Mouse (Mus musculus) G1E (cell line): ENCODE results near the gene Lrba. TPM values are rescaled to one million over a fixed set of nuclear protein-coding genes. Genes with fewer than 3 reads are reported as not detected.

ENCODE experiments used
- ATAC-seq: 2 replicates; pipeline ENCODE4 v1.8.0; 2016; ENCODE audit warnings: mild to moderate bottlenecking; ENCODE audit not compliant: insufficient number of reproducible peaks, poor library complexity, low FRiP score, severe bottlenecking; ENCODE audit errors: extremely low read depth
- DNase-seq: peaks from one replicate; pipeline ENCODE4 v3.0.0; 2012; ENCODE audit warnings: low spot score
- H3K27me3 ChIP-seq: 2 replicates; pipeline ENCODE4 v1.6.1; 2012; ENCODE audit warnings: mild to moderate bottlenecking, low read length, inconsistent platforms; ENCODE audit not compliant: insufficient read depth
- H3K36me3 ChIP-seq: replicated peaks from 2 replicates; pipeline ENCODE3; 2012; ENCODE audit warnings: mild to moderate bottlenecking, inconsistent platforms
- H3K4me1 ChIP-seq: 2 replicates; pipeline ENCODE4 v1.6.1; 2012; ENCODE audit warnings: low read depth, low read length, inconsistent platforms, mixed read lengths; ENCODE audit not compliant: insufficient read depth
- H3K4me3 ChIP-seq: 2 replicates; pipeline ENCODE4 v1.5.1; 2012; ENCODE audit warnings: low read depth, mild to moderate bottlenecking, inconsistent platforms, low read length, moderate library complexity, mixed read lengths
- H3K9me3 ChIP-seq: replicated peaks from 2 replicates; pipeline ENCODE4 v1.6.1; 2012; ENCODE audit warnings: inconsistent platforms
- CTCF ChIP-seq: IDR thresholded peaks from 2 replicates; pipeline ENCODE4 v1.5.1; 2012; ENCODE audit warnings: low read depth, low read length, inconsistent platforms, mixed read lengths
- GATA1 ChIP-seq: IDR thresholded peaks from 2 replicates; pipeline ENCODE4 v1.6.1; 2012; ENCODE audit warnings: borderline replicate concordance, low read length, inconsistent platforms, mixed read lengths
- GATA2 ChIP-seq: IDR thresholded peaks from 2 replicates; pipeline ENCODE4 v1.6.1; 2012; ENCODE audit warnings: low read depth, low read length, inconsistent platforms, borderline replicate concordance
- POLR2AphosphoS5 ChIP-seq: IDR thresholded peaks from 2 replicates; pipeline ENCODE4 v1.6.1; 2012; ENCODE audit warnings: low read depth, low read length, inconsistent platforms; ENCODE audit not compliant: insufficient replicate concordance
- TAL1 ChIP-seq: conservative IDR thresholded peaks from 2 replicates; pipeline ENCODE4 v1.6.1; 2012; ENCODE audit warnings: low read depth, low read length, inconsistent platforms, mixed read lengths
- polyA plus RNA-seq: library from polyadenylated mRNA; stranded (reverse); fragments of >175 nt; gene quantifications from 2 replicates; pipeline ENCODE4 v1.2.3, GENCODE M21; 2012
- total RNA-seq, 2 experiments: library from RNA; stranded (forward) in 1 of 2; stranded (reverse) in 1 of 2; fragments of 200-1000 nt in 1 of 2; fragments of >200 nt in 1 of 2; fragmentation: Nextera tagmentation in 1 of 2; gene quantifications; 2 replicates each; pipeline ENCODE4 v1.2.3; 2014 to 2017

Gene Lrba
- total and polyA plus RNA-seq, 3 experiments: 6.1 to 34.4 (median 30.4) TPM

GRCm38 (mm10) chr3:86787423-86788123 lies 563.1 kb downstream of the Lrba start:
- Histone ChIP-seq H3K36me3 (peaks cover 8% of the 10 kb centered on the region), H3K9me3 (no peaks in the 10 kb centered on the region), H3K4me3 (no peak overlapping the region), H3K27me3 (peaks cover 31% of the 10 kb centered on the region), H3K4me1 (no peaks in the 10 kb centered on the region)
- DNase-seq (no peak), ATAC-seq (no peak)
- TF ChIP-seq TAL1 (no peak), CTCF (no peak)

- ATAC-seq (no peak), DNase-seq (no peak)
- Histone ChIP-seq H3K4me3 (no peak overlapping the region), H3K4me1 (no peaks in the 10 kb centered on the region), H3K27me3 (peaks cover 33% of the 10 kb centered on the region), H3K9me3 (no peaks in the 10 kb centered on the region), H3K36me3 (peaks cover 2% of the 10 kb centered on the region)
- TF ChIP-seq TAL1 (no peak), CTCF (peak; percentile 45)
Measured at GRCm38 (mm10) chr3:86788711-86789110, 564.2 kb downstream of the Lrba start.

GRCm38 (mm10) chr3:86789752-86790151 lies 565.3 kb downstream of the Lrba start:
- no peak for ATAC-seq
- TF ChIP-seq CTCF: no peak
- H3K27me3 ChIP-seq: peaks cover 33% of the 10 kb centered on the region

GRCm38 (mm10) chr3:86793264-86793663 lies 568.8 kb downstream of the Lrba start:
- DNase-seq (no peak), ATAC-seq (no peak)
- Histone ChIP-seq H3K4me3 (no peak overlapping the region), H3K27me3 (peaks cover 24% of the 10 kb centered on the region), H3K36me3 (no peaks in the 10 kb centered on the region), H3K9me3 (no peaks in the 10 kb centered on the region), H3K4me1 (peaks cover 13% of the 10 kb centered on the region)
- TF ChIP-seq GATA2 (no peak), TAL1 (no peak), POLR2AphosphoS5 (no peak), GATA1 (no peak), CTCF (no peak)

More at GRCm38 (mm10) chr3:86789752-86790151, 565.3 kb downstream of the Lrba start:
- Histone ChIP-seq H3K9me3 (no peaks in the 10 kb centered on the region), H3K4me3 (no peak overlapping the region), H3K4me1 (no peaks in the 10 kb centered on the region), H3K36me3 (no peaks in the 10 kb centered on the region)
- DNase-seq: no peak

GRCm38 (mm10) chr3:86793720-86794191 lies 569.3 kb downstream of the Lrba start:
- TF ChIP-seq TAL1 (no peak), CTCF (no peak), GATA2 (no peak), GATA1 (no peak), POLR2AphosphoS5 (no peak)

GRCm38 (mm10) chr3:86796716-86797115 lies 572.2 kb downstream of the Lrba start:
- Histone ChIP-seq H3K36me3 (no peaks in the 10 kb centered on the region), H3K4me1 (peaks cover 18% of the 10 kb centered on the region), H3K27me3 (peaks cover 21% of the 10 kb centered on the region), H3K4me3 (no peak overlapping the region), H3K9me3 (no peaks in the 10 kb centered on the region)
- TF ChIP-seq CTCF (peak; percentile 64), TAL1 (no peak)
- ATAC-seq: no peak
- peak; percentile 26 for DNase-seq

More at GRCm38 (mm10) chr3:86793720-86794191, 569.3 kb downstream of the Lrba start:
- peaks cover 24% of the 10 kb centered on the region for H3K27me3 ChIP-seq
- no peaks in the 10 kb centered on the region for H3K9me3 ChIP-seq
- H3K36me3 ChIP-seq: no peaks in the 10 kb centered on the region
- no peak for DNase-seq
- no peak for ATAC-seq
- no peak overlapping the region for H3K4me3 ChIP-seq
- peaks cover 13% of the 10 kb centered on the region for H3K4me1 ChIP-seq

- H3K27me3 ChIP-seq: peaks cover 17% of the 10 kb centered on the region
- ATAC-seq (no peak), DNase-seq (no peak)
- TF ChIP-seq POLR2AphosphoS5: no peak
- TF ChIP-seq CTCF: no peak
- no peak for TF ChIP-seq GATA1
- no peak for TF ChIP-seq TAL1
- TF ChIP-seq GATA2: no peak
- H3K4me1 ChIP-seq: peaks cover 20% of the 10 kb centered on the region
- H3K9me3 ChIP-seq: no peaks in the 10 kb centered on the region
- no peak overlapping the region for H3K4me3 ChIP-seq
- H3K36me3 ChIP-seq: no peaks in the 10 kb centered on the region
Measured at GRCm38 (mm10) chr3:86797871-86798460, 573.5 kb downstream of the Lrba start.
